Mouse (Mus musculus) heart, postnatal 0 days (tissue): ENCODE results near the gene Gm28038. TPM values are rescaled to one million over a fixed set of nuclear protein-coding genes. Genes with fewer than 3 reads are reported as not detected.
A peak's percentile ranks its signal among the peaks of the same experiment; 100 is the strongest.

Experiments used
- ATAC-seq: fragments of 200-750 bp; cut with Nextera tagmentation; 2 replicates; pipeline ENCODE4 v1.8.0; 2017; ENCODE audit warnings: low read depth, moderate number of reproducible peaks, moderate library complexity; ENCODE audit not compliant: insufficient read depth
- DNase-seq: peaks from one replicate; pipeline ENCODE4 v3.0.0-alpha.2; 2016; ENCODE audit warnings: low spot score
- H3K27ac ChIP-seq: fragments of 300-500 bp; sonication (generic); 2 replicates; pipeline ENCODE4 v1.5.1; 2014; ENCODE audit warnings: low read depth, mild to moderate bottlenecking
- H3K27me3 ChIP-seq: fragments of 300-500 bp; sonication (generic); 2 replicates; pipeline ENCODE4 v1.6.1; 2014; ENCODE audit warnings: low read length, mixed read lengths; ENCODE audit not compliant: control insufficient read depth, insufficient read depth
- H3K36me3 ChIP-seq: fragments of 300-500 bp; sonication (generic); replicated peaks from 2 replicates; pipeline ENCODE4 v1.6.1; 2014; ENCODE audit warnings: low read length, mixed read lengths; ENCODE audit not compliant: control insufficient read depth, insufficient read depth
- H3K4me1 ChIP-seq: fragments of 300-500 bp; sonication (generic); 2 replicates; pipeline ENCODE4 v1.6.1; 2014; ENCODE audit warnings: antibody characterized with exemption; ENCODE audit not compliant: control insufficient read depth, insufficient read depth
- H3K4me2 ChIP-seq: fragments of 300-500 bp; sonication (generic); 2 replicates; pipeline ENCODE4 v1.6.1; 2014; ENCODE audit warnings: low read depth, mild to moderate bottlenecking, low read length, moderate library complexity
- H3K4me3 ChIP-seq: fragments of 300-500 bp; sonication (generic); 2 replicates; pipeline ENCODE4 v1.5.1; 2014; ENCODE audit warnings: low read depth, low read length
- H3K9ac ChIP-seq: fragments of 300-500 bp; sonication (generic); replicated peaks from 2 replicates; pipeline ENCODE4 v1.6.1; 2014; ENCODE audit warnings: low read depth, low read length, mixed read lengths
- H3K9me3 ChIP-seq: fragments of 300-500 bp; sonication (generic); replicated peaks from 2 replicates; pipeline ENCODE4 v1.6.1; 2016; ENCODE audit warnings: low read length; ENCODE audit not compliant: control insufficient read depth
- CTCF ChIP-seq: IDR thresholded peaks from 2 replicates; pipeline ENCODE4 v1.5.1; 2016; ENCODE audit warnings: antibody characterized with exemption, control low read depth, low read depth
- EP300 ChIP-seq: IDR thresholded peaks from 2 replicates; pipeline ENCODE4 v1.6.1; 2016; ENCODE audit warnings: antibody characterized with exemption, low read depth
- WGBS: fragments of 180-500 bp; shearing (Covaris S2); extraction: QIAGEN DNeasy Blood & Tissue Kit; methylation state at CpG from one replicate; pipeline ENCODE4 v1.1.7; 2014; 5-methylcytosine and 5-hydroxymethylcytosine counted together
- polyA plus RNA-seq: library from polyadenylated mRNA; unstranded; fragments of >200 nt; fragmentation: Nextera tagmentation; extraction: Ambion mirVana; gene quantifications from 2 replicates; pipeline ENCODE4 v1.2.1, GENCODE M21; 2015
- total RNA-seq: library from RNA; depleted of rRNA; stranded (reverse); fragments of >200 nt; gene quantifications from 2 replicates; pipeline ENCODE4 v1.2.3, GENCODE M21; 2014; ENCODE audit warnings: low replicate concordance; rRNA removed

Gene Gm28038
- total RNA-seq: not detected in 2 replicates
- polyA plus RNA-seq: not detected in 2 replicates

DNA sequence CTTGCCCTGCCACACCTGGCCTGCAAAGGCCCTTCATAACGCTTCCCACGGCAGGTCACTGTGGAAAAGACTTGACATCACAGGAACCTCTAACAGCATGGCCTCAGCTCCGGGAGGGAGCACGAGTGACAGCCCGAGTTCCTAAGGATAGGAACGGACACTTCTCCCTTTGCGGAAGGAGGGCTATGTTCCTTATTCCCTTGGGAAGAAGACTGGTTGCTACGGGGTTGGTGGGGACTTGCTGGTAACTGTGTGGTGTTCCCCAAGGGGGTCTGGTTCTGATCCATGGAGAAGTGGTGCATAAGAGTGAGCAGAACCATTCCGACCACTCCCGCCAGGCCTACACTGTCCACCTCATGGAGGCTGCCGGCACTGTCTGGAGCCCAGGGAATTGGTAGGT lies at the start of gene Gm28038:
Gene Gm28038, plus strand, starts transcription at position 301 of the 400 bp plus-strand sequence.
- H3K9me3 ChIP-seq: no peaks in the 10 kb centered on the region
- no peak within 1 kb of the TSS for H3K4me3 ChIP-seq
- no peak within 1 kb of the TSS for H3K9ac ChIP-seq
- peaks cover 11% of the 10 kb centered on the region; the same call in 1 of the 2 replicates for H3K36me3 ChIP-seq
- H3K27me3 ChIP-seq: no peaks in the 10 kb centered on the region
- no peak within 1 kb of the TSS for H3K4me2 ChIP-seq
- TF ChIP-seq CTCF (no peak), EP300 (no peak)
- WGBS: 91% methylated on average over 11 of the region's 11 CpGs
- peaks cover 9% of the 10 kb centered on the region; the same call in 1 of the 2 replicates for H3K4me1 ChIP-seq
- H3K27ac ChIP-seq: no peak within 1 kb of the TSS
- ATAC-seq: no peak
- no peak for DNase-seq

DNA sequence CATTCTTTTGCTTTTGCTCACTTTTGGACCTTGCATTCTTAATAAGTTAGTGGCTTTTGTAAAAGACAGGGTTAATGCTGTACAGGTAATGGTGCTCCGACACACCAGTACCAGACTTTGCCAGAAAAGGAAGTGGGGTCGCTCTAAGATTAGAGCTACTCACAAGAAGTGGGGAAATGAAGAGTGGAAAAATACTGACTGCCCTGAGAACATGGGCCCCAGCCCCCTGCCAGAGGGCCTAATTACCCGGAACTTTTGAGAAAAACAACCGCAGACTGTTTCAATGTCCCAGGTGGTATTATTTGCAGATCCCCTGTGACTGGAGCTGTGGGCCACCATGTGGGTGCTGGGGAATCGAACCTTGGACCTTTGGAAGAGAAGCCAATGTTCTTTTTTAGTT lies 45.2 kb upstream of the Gm28038 start:
- Histone ChIP-seq H3K9ac (no peak overlapping the region), H3K4me1 (peaks cover 25% of the 10 kb centered on the region), H3K4me2 (no peak overlapping the region), H3K36me3 (peaks cover 5% of the 10 kb centered on the region), H3K4me3 (no peak overlapping the region), H3K9me3 (no peaks in the 10 kb centered on the region), H3K27me3 (no peaks in the 10 kb centered on the region), H3K27ac (no peak overlapping the region)
- TF ChIP-seq EP300: no peak
- TF ChIP-seq CTCF: no peak
- 79% methylated on average over 5 of the region's 5 CpGs for WGBS
- ATAC-seq (no peak), DNase-seq (no peak)

DNA sequence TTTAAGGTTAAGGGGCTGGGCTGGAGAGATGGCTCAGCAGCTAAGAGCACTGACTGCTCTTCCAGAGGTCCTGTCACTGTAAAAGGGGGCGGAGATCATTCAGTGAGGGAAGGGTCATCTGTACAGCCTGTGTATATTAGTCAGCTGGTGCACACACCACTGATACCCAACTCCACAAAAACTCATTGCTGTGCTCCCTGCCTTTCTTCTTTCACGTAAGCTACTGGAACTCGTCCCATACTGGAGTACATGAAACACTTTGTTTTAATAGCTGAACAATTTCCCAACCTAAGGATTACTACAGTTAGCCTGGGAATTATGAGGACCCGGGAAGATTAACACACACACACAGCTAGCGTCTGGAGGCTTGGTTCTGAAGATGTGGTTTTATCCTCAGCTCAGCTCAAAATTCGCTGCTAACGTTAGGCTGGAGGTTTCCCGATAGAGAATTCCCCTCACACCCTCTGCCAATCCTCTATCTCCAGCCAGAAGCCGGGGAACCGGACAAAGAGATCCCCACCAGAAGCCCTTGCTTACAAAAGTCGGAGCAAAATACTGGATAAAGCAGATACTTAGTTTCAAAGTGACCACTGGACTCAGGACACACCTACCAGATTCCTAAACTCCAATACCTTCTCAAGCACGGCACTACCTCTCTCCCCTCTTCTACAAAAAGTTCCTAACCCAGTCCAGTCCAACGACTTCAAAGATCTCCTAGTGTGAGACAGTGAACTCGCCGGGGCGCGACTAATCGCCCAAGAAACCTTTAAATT lies 44.2 kb upstream of the Gm28038 start:
- Histone ChIP-seq H3K4me2 (peak overlapping the region; percentile 74), H3K4me3 (peak overlapping the region; percentile 78), H3K9me3 (no peaks in the 10 kb centered on the region), H3K9ac (peak overlapping the region; percentile 64), H3K36me3 (peaks cover 15% of the 10 kb centered on the region), H3K27me3 (no peaks in the 10 kb centered on the region), H3K27ac (peak overlapping the region; percentile 90), H3K4me1 (peaks cover 33% of the 10 kb centered on the region)
- TF ChIP-seq EP300 (no peak), CTCF (no peak)
- ATAC-seq (no peak), DNase-seq (no peak)
- WGBS: 2% methylated on average over 18 of the region's 18 CpGs

DNA sequence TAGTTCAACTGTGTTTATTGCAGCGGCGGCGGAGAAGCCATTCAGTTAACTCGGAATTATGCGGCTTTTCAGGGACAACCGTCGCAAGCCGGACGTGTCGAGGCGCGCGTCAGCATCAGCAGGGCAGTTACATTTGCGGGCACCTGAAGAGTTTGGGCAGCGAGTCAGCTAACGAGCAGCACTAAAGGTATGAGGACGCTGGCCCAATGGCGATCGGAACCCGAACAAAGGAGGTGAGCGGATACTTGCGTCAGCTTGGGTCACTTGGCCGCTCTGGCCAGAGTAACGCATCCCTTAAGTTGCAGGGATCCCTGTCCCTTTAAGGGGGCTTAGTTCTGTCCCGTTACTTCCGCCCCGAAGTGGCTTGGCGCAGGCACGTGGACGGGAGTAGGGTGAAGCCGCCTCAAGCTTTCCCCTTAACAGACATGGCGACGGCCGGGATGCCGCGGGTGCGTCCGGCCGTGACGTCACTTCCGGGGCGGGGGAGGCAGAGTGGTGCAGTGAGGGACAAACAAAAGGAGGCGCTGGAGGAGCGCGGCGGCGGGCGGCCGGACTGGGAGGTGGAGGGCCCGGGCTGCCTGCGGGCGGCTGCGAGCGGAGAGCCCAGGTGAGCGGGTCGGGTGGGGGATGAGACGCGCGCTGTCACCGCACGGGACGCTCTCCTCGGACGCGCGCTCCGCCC lies 43.5 kb upstream of the Gm28038 start, which contains the start of gene Lrrc8a:
Gene Lrrc8a, plus strand, starts transcription at position 517 of the 682 bp plus-strand sequence.
- WGBS: under 1% methylated on average over 48 of the region's 67 CpGs
- Histone ChIP-seq H3K36me3 (peaks cover 16% of the 10 kb centered on the region), H3K4me3 (peak within 1 kb of the TSS; percentile 78), H3K9ac (peak within 1 kb of the TSS; percentile 87), H3K4me2 (peak within 1 kb of the TSS; percentile 95), H3K27me3 (no peaks in the 10 kb centered on the region), H3K9me3 (no peaks in the 10 kb centered on the region), H3K4me1 (peaks cover 40% of the 10 kb centered on the region), H3K27ac (peak within 1 kb of the TSS; percentile 90)
- DNase-seq (peak; percentile 99), ATAC-seq (peak; percentile 94)
- TF ChIP-seq CTCF: peak; percentile 38
- peak; percentile 93; the same call in 1 of the 2 replicates for TF ChIP-seq EP300

DNA sequence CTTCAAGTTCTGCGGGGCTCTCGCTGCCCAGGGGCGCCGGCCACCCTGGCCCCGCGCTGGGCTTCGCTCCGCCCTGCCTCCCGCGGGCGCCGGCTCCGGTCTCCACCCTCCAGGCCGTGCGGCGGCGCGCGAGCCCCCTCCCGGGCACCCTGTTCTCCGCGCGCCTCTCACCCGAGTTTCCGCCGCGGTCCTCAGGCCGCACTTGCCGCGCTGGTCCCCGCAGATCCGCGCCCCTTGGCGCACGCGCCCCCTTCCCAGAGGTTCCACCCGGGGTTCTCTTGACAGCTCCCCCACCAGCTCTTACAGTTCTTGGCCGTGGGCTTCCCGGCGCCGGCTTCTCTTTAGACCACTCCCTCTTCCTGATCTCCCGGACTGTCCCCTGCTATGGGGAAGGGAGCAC lies 43.0 kb upstream of the Gm28038 start:
- H3K4me2 ChIP-seq: peak overlapping the region; percentile 95
- peaks cover 44% of the 10 kb centered on the region for H3K4me1 ChIP-seq
- H3K9ac ChIP-seq: peak overlapping the region; percentile 87
- H3K4me3 ChIP-seq: peak overlapping the region; percentile 78
- DNase-seq (peak; percentile 58), ATAC-seq (peak; percentile 73)
- peaks cover 16% of the 10 kb centered on the region for H3K36me3 ChIP-seq
- TF ChIP-seq EP300 (no peak), CTCF (no peak)
- peak overlapping the region; percentile 90 for H3K27ac ChIP-seq
- no peaks in the 10 kb centered on the region for H3K9me3 ChIP-seq
- no peaks in the 10 kb centered on the region for H3K27me3 ChIP-seq
- WGBS: under 1% methylated on average over 26 of the region's 42 CpGs
